Comparison of ENCODE assay signal across 7 mouse cellular contexts in genomic region chr6:134566248-134566817, GRCm38 (mm10). TPM values are rescaled to one million over a fixed set of nuclear protein-coding genes. Genes with fewer than 3 reads are reported as not detected.
DNase-seq lines count a peak whose midpoint lies in the region; ATAC-seq and TF ChIP-seq lines count a peak whose summit lies in the region.

No protein-coding gene starts in this region.

- H3K27me3 ChIP-seq in lung, embryonic 15.5 days: no peaks in the 10 kb centered on the region; the same call in 1 of the 2 replicates
- H3K27me3 ChIP-seq in forebrain, embryonic 14.5 days (replicated peaks; ENCODE audit: control insufficient read depth, insufficient read depth, low read length): no peaks in the 10 kb centered on the region
- no peaks in the 10 kb centered on the region for H3K27me3 ChIP-seq in stomach, embryonic 15.5 days (replicated peaks)

- no peak for TF ChIP-seq POLR2A in brain, embryonic 14.5 days (IDR thresholded peaks at IDR 0.05; ENCODE audit: borderline replicate concordance, extremely low read depth, insufficient read depth, insufficient read length, poor library complexity, severe bottlenecking)

- TF ChIP-seq CTCF in brain, embryonic 14.5 days (IDR thresholded peaks at IDR 0.05; ENCODE audit: borderline replicate concordance, extremely low read depth, insufficient read depth, insufficient read length): no peak

- peak; percentile 68 for ATAC-seq in lung, embryonic 15.5 days (ENCODE audit: borderline replicate concordance, extremely low read depth, low FRiP score, low TSS enrichment)
- ATAC-seq in forebrain, embryonic 14.5 days: peak; percentile 64
- peak; percentile 65 for ATAC-seq in stomach, embryonic 15.5 days (ENCODE audit: insufficient read depth, low FRiP score, low read depth)

- peak overlapping the region; percentile 99 for H3K9ac ChIP-seq in lung, embryonic 15.5 days
- peak overlapping the region; percentile 99 for H3K9ac ChIP-seq in forebrain, embryonic 14.5 days (ENCODE audit: low read length)
- H3K9ac ChIP-seq in stomach, embryonic 15.5 days: peak overlapping the region; percentile 98

- peak overlapping the region; percentile 62 for H3K4me2 ChIP-seq in lung, embryonic 15.5 days
- H3K4me2 ChIP-seq in forebrain, embryonic 14.5 days (ENCODE audit: low read length): peak overlapping the region; percentile 86
- peak overlapping the region; percentile 70 for H3K4me2 ChIP-seq in stomach, embryonic 15.5 days

- H3K36me3 ChIP-seq in lung, embryonic 15.5 days: no peaks in the 10 kb centered on the region
- H3K36me3 ChIP-seq in forebrain, embryonic 14.5 days (ENCODE audit: control insufficient read depth, insufficient read depth, low read length): no peaks in the 10 kb centered on the region
- no peaks in the 10 kb centered on the region for H3K36me3 ChIP-seq in stomach, embryonic 15.5 days

- DNase-seq in lung, postnatal 25 days (ENCODE audit: low spot score): no peak
- DNase-seq in brain, embryonic 14.5 days (ENCODE audit: low read depth): peak; percentile 39
- DNase-seq in forebrain, embryonic 14.5 days (ENCODE audit: low spot score): no peak
- DNase-seq in liver: peak; percentile 37
- no peak for DNase-seq in frontal cortex, postnatal 36 days (ENCODE audit: low spot score in 2 of 2)

- H3K4me1 ChIP-seq in lung, embryonic 15.5 days: peaks cover 22% of the 10 kb centered on the region; the same call in 1 of the 2 replicates
- H3K4me1 ChIP-seq in forebrain, embryonic 14.5 days (ENCODE audit: control insufficient read depth, insufficient read depth, low read length): peaks cover 14% of the 10 kb centered on the region
- H3K4me1 ChIP-seq in stomach, embryonic 15.5 days: 0 out of 2 replicates have a peak, but pooled peaks cover 9% of the 10 kb centered on the region

- peak overlapping the region; percentile 98 for H3K4me3 ChIP-seq in lung, embryonic 15.5 days
- peak overlapping the region; percentile 96 for H3K4me3 ChIP-seq in forebrain, embryonic 14.5 days (ENCODE audit: low read depth, low read length)
- H3K4me3 ChIP-seq in stomach, embryonic 15.5 days (replicated peaks): peak overlapping the region; percentile 96

- H3K27ac ChIP-seq in lung, embryonic 15.5 days: peak overlapping the region; percentile 99
- H3K27ac ChIP-seq in forebrain, embryonic 14.5 days (ENCODE audit: low read depth, low read length): peak overlapping the region; percentile 100
- peak overlapping the region; percentile 98 for H3K27ac ChIP-seq in stomach, embryonic 15.5 days

- WGBS in lung, embryonic 15.5 days: under 1% methylated on average over 43 of the region's 64 CpGs
- under 1% methylated on average over 39 of the region's 64 CpGs for WGBS in forebrain, embryonic 14.5 days
- WGBS in stomach, embryonic 15.5 days: under 1% methylated on average over 31 of the region's 64 CpGs

- H3K9me3 ChIP-seq in lung, embryonic 15.5 days: no peaks in the 10 kb centered on the region
- no peaks in the 10 kb centered on the region for H3K9me3 ChIP-seq in forebrain, embryonic 14.5 days (replicated peaks; ENCODE audit: control insufficient read depth, low read length)
- H3K9me3 ChIP-seq in stomach, embryonic 15.5 days: no peaks in the 10 kb centered on the region

RNA-seq across cellular contexts. Expression of gene Lrp6, which starts 0.4 kb away (rescaled TPM):
- polyA plus RNA-seq in lung, embryonic 15.5 days (2015; fragmentation: Nextera tagmentation; extraction: Ambion mirVana): 22.3 and 24.7 TPM in 2 replicates
- polyA plus RNA-seq in brain, embryonic 14.5 days (2012; rRNA removed): 27.4 and 31.5 TPM in 2 replicates
- 20.9 TPM in 2 replicates for polyA plus RNA-seq in forebrain, embryonic 14.5 days (2014; fragmentation: Nextera tagmentation; extraction: Ambion mirVana)
- 23.6 and 26.5 TPM in 2 replicates for polyA plus RNA-seq in stomach, embryonic 15.5 days (2015; fragmentation: Nextera tagmentation; extraction: Ambion mirVana)

Comparison
In these comparisons a context has a peak if more than half of its experiments do, and no peak if none do; other contexts are left out.
1. DNase-seq: peak in brain, embryonic 14.5 days (single experiment) and liver (single experiment); none in lung, postnatal 25 days (single experiment), forebrain, embryonic 14.5 days (single experiment) and frontal cortex, postnatal 36 days (0 of 2).
2. Peak in every context shown above with its lines, with median percentiles within 50 percentile points of each other: ATAC-seq, H3K27ac ChIP-seq, H3K4me2 ChIP-seq, H3K4me3 ChIP-seq and H3K9ac ChIP-seq.